Mouse (Mus musculus) cerebellum, postnatal 14 days (tissue): Measurements from ENCODE around the gene H2afy.

Source experiments
- DNase-seq, 2 experiments: peaks; one replicate each; pipeline ENCODE4 v3.0.0; 2021; ENCODE audit warnings: mixed read lengths in 2 of 2

Gene H2afy

GRCm38 (mm10) chr13:56144021-56144420, 7.9 kb upstream of the H2afy start:
- no peak for DNase-seq

GRCm38 (mm10) chr13:56143151-56143513, 7.0 kb upstream of the H2afy start:
- no peak for DNase-seq

GRCm38 (mm10) chr13:56142382-56143150, 6.4 kb upstream of the H2afy start:
- no peak for DNase-seq

- DNase-seq = no peak
These were observed 3.1 kb upstream of the H2afy start for GRCm38 (mm10) chr13:56139167-56139751.

GRCm38 (mm10) chr13:56135231-56136052, 719 bp downstream of the H2afy start:
- peak; percentile 92 for DNase-seq

GRCm38 (mm10) chr13:56134631-56135181, 1.5 kb downstream of the H2afy start:
- DNase-seq = peak; percentile 49

- DNase-seq = no peak
These were observed 2.1 kb downstream of the H2afy start for GRCm38 (mm10) chr13:56134031-56134430.

- DNase-seq = no peak
These were observed 3.2 kb downstream of the H2afy start for GRCm38 (mm10) chr13:56132941-56133340.

GRCm38 (mm10) chr13:56132326-56132936, 3.7 kb downstream of the H2afy start:
- DNase-seq = no peak

GRCm38 (mm10) chr13:56130544-56130943, 5.6 kb downstream of the H2afy start:
- DNase-seq = no peak

- DNase-seq = no peak
These were observed 6.6 kb downstream of the H2afy start for GRCm38 (mm10) chr13:56129578-56129977.

- no peak for DNase-seq
These were observed 7.1 kb downstream of the H2afy start for GRCm38 (mm10) chr13:56129014-56129413.

GRCm38 (mm10) chr13:56125632-56126031, 10.5 kb downstream of the H2afy start:
- no peak for DNase-seq

GRCm38 (mm10) chr13:56123075-56123474, 13.1 kb downstream of the H2afy start:
- DNase-seq = no peak

- peak in 1 of 2 experiments; percentile 43 for DNase-seq
These were observed 18.0 kb downstream of the H2afy start for GRCm38 (mm10) chr13:56117991-56118765.

GRCm38 (mm10) chr13:56115906-56116305, 20.3 kb downstream of the H2afy start:
- DNase-seq = no peak

GRCm38 (mm10) chr13:56115386-56115785, 20.8 kb downstream of the H2afy start:
- no peak for DNase-seq

GRCm38 (mm10) chr13:56113431-56114248, 22.5 kb downstream of the H2afy start:
- peak in 1 of 2 experiments; percentile 46 for DNase-seq

- DNase-seq = no peak
These were observed 23.2 kb downstream of the H2afy start for GRCm38 (mm10) chr13:56112980-56113379.

- no peak for DNase-seq
These were observed 23.7 kb downstream of the H2afy start for GRCm38 (mm10) chr13:56112496-56112895.

GRCm38 (mm10) chr13:56111601-56112000, 24.6 kb downstream of the H2afy start:
- peak in 1 of 2 experiments; percentile 47 for DNase-seq
